Mouse (Mus musculus): ENCODE results near the gene Scai. TPM values are rescaled to one million over a fixed set of nuclear protein-coding genes. Genes with fewer than 3 reads are reported as not detected.
"Not testable (repeated sequence)": the region's sequence is repeated elsewhere in the genome, so short reads cannot be mapped to it uniquely, and the experiment has no call there.

Scai gene
- polyA plus RNA-seq, 1 experiment from 2014 or later, result 9.6 TPM

- WGBS, result 90% methylated on average over 5 of the region's 5 CpGs
- no peak for ATAC-seq (ENCODE audit: insufficient read depth, low FRiP score, low read depth)
- Histone ChIP-seq H3K4me3 (replicated peaks) (no peak overlapping the region), H3K4me2 (no peak overlapping the region), H3K4me1 (no peaks in the 10 kb centered on the region), H3K36me3 (peaks cover 6% of the 10 kb centered on the region; the same call in 1 of the 2 replicates), H3K27me3 (replicated peaks) (no peaks in the 10 kb centered on the region), H3K9me3 (no peaks in the 10 kb centered on the region), H3K9ac (no peak overlapping the region), H3K27ac (no peak overlapping the region)
Measured at GRCm38 (mm10) chr2:39121137-39121536, 69.4 kb downstream of the Scai start.

GRCm38 (mm10) chr2:39116583-39116982, 74.0 kb downstream of the Scai start:
- 89% methylated on average over 2 of the region's 2 CpGs for WGBS
- H3K4me2 ChIP-seq, result no peak overlapping the region
- H3K27ac ChIP-seq, result no peak overlapping the region
- no peaks in the 10 kb centered on the region for H3K4me1 ChIP-seq
- no peaks in the 10 kb centered on the region for H3K27me3 ChIP-seq (replicated peaks)
- H3K9ac ChIP-seq, result no peak overlapping the region
- ATAC-seq (ENCODE audit: insufficient read depth, low FRiP score, low read depth), result no peak
- no peaks in the 10 kb centered on the region for H3K9me3 ChIP-seq
- no peak overlapping the region for H3K4me3 ChIP-seq (replicated peaks)
- peaks cover 6% of the 10 kb centered on the region; the same call in 1 of the 2 replicates for H3K36me3 ChIP-seq

- 91% methylated on average over 7 of the region's 7 CpGs for WGBS
- ATAC-seq (ENCODE audit: insufficient read depth, low FRiP score, low read depth), result no peak
- Histone ChIP-seq H3K4me1 (no peaks in the 10 kb centered on the region), H3K36me3 (no peaks in the 10 kb centered on the region; the same call in 1 of the 2 replicates), H3K9ac (no peak overlapping the region), H3K9me3 (no peaks in the 10 kb centered on the region), H3K27me3 (replicated peaks) (no peaks in the 10 kb centered on the region), H3K4me3 (replicated peaks) (no peak overlapping the region), H3K4me2 (no peak overlapping the region), H3K27ac (no peak overlapping the region)
Measured at GRCm38 (mm10) chr2:39114093-39114492, 76.4 kb downstream of the Scai start.

- Histone ChIP-seq H3K4me1 (no peaks in the 10 kb centered on the region), H3K4me2 (no peak overlapping the region), H3K9ac (no peak overlapping the region), H3K27ac (no peak overlapping the region), H3K36me3 (no peaks in the 10 kb centered on the region), H3K27me3 (replicated peaks) (no peaks in the 10 kb centered on the region), H3K9me3 (no peaks in the 10 kb centered on the region), H3K4me3 (replicated peaks) (no peak overlapping the region)
- no peak for ATAC-seq (ENCODE audit: insufficient read depth, low FRiP score, low read depth)
Measured at GRCm38 (mm10) chr2:39110514-39110913, 80.0 kb downstream of the Scai start.

- not testable (repeated sequence) for H3K27ac ChIP-seq; H3K36me3 ChIP-seq; H3K9ac ChIP-seq; H3K4me3 ChIP-seq (replicated peaks); H3K27me3 ChIP-seq (replicated peaks); ATAC-seq (ENCODE audit: insufficient read depth, low FRiP score, low read depth); H3K4me1 ChIP-seq; H3K9me3 ChIP-seq; H3K4me2 ChIP-seq
Measured at GRCm38 (mm10) chr2:39109712-39110111, 80.8 kb downstream of the Scai start.

- H3K4me3 ChIP-seq (replicated peaks); ATAC-seq (ENCODE audit: insufficient read depth, low FRiP score, low read depth); H3K4me1 ChIP-seq; H3K36me3 ChIP-seq; H3K9me3 ChIP-seq; H3K4me2 ChIP-seq; H3K27me3 ChIP-seq (replicated peaks); H3K9ac ChIP-seq; H3K27ac ChIP-seq: not testable (repeated sequence)
- 92% methylated on average over 1 of the region's 1 CpGs for WGBS
Measured at GRCm38 (mm10) chr2:39099951-39100350, 90.6 kb downstream of the Scai start.

GRCm38 (mm10) chr2:39097993-39098392, 92.5 kb downstream of the Scai start:
- ATAC-seq (ENCODE audit: insufficient read depth, low FRiP score, low read depth), result no peak
- H3K9me3 ChIP-seq, result no peaks in the 10 kb centered on the region
- H3K4me2 ChIP-seq, result no peak overlapping the region
- peaks cover 4% of the 10 kb centered on the region; the same call in 1 of the 2 replicates for H3K36me3 ChIP-seq
- H3K4me3 ChIP-seq (replicated peaks), result no peak overlapping the region
- no peak overlapping the region for H3K27ac ChIP-seq
- no peak overlapping the region for H3K9ac ChIP-seq
- no peaks in the 10 kb centered on the region for H3K27me3 ChIP-seq (replicated peaks)
- no peaks in the 10 kb centered on the region for H3K4me1 ChIP-seq

GRCm38 (mm10) chr2:39091966-39092365, 98.6 kb downstream of the Scai start:
- Histone ChIP-seq H3K4me3 (replicated peaks) (no peak overlapping the region), H3K27ac (no peak overlapping the region), H3K9me3 (no peaks in the 10 kb centered on the region), H3K9ac (no peak overlapping the region), H3K36me3 (0 out of 2 replicates have a peak, but pooled peaks cover 2% of the 10 kb centered on the region), H3K4me2 (no peak overlapping the region), H3K4me1 (no peaks in the 10 kb centered on the region), H3K27me3 (replicated peaks) (no peaks in the 10 kb centered on the region)
- ATAC-seq (ENCODE audit: insufficient read depth, low FRiP score, low read depth), result no peak
- WGBS, result 74% methylated on average over 1 of the region's 1 CpGs

- Histone ChIP-seq H3K36me3 (peaks cover 3% of the 10 kb centered on the region; the same call in 1 of the 2 replicates), H3K4me1 (no peaks in the 10 kb centered on the region), H3K9me3 (no peaks in the 10 kb centered on the region), H3K27me3 (replicated peaks) (no peaks in the 10 kb centered on the region), H3K27ac (no peak overlapping the region), H3K9ac (no peak overlapping the region), H3K4me2 (no peak overlapping the region), H3K4me3 (replicated peaks) (no peak overlapping the region)
- no peak for ATAC-seq (ENCODE audit: insufficient read depth, low FRiP score, low read depth)
- 88% methylated on average over 3 of the region's 3 CpGs for WGBS
Measured at GRCm38 (mm10) chr2:39082706-39083105, 107.8 kb downstream of the Scai start.

- Histone ChIP-seq H3K9me3 (no peaks in the 10 kb centered on the region), H3K27ac (no peak overlapping the region), H3K4me3 (replicated peaks) (no peak overlapping the region), H3K4me2 (no peak overlapping the region), H3K36me3 (no peaks in the 10 kb centered on the region), H3K4me1 (no peaks in the 10 kb centered on the region), H3K27me3 (replicated peaks) (no peaks in the 10 kb centered on the region), H3K9ac (no peak overlapping the region)
- no peak for ATAC-seq (ENCODE audit: insufficient read depth, low FRiP score, low read depth)
Measured at GRCm38 (mm10) chr2:39070666-39071065, 119.9 kb downstream of the Scai start.

- no peak overlapping the region for H3K4me3 ChIP-seq (replicated peaks)
- H3K27me3 ChIP-seq (replicated peaks), result no peaks in the 10 kb centered on the region
- H3K36me3 ChIP-seq, result no peaks in the 10 kb centered on the region
- no peak overlapping the region for H3K9ac ChIP-seq
- WGBS, result 54% methylated on average over 1 of the region's 1 CpGs
- no peak overlapping the region for H3K27ac ChIP-seq
- no peaks in the 10 kb centered on the region for H3K4me1 ChIP-seq
- no peak overlapping the region for H3K4me2 ChIP-seq
- H3K9me3 ChIP-seq, result no peaks in the 10 kb centered on the region
- no peak for ATAC-seq (ENCODE audit: insufficient read depth, low FRiP score, low read depth)
Measured at GRCm38 (mm10) chr2:39069096-39069495, 121.4 kb downstream of the Scai start.

- Histone ChIP-seq H3K4me2 (peak within 1 kb of the TSS; percentile 69), H3K9ac (peak within 1 kb of the TSS; percentile 58), H3K27me3 (replicated peaks) (no peaks in the 10 kb centered on the region), H3K4me1 (no peaks in the 10 kb centered on the region), H3K9me3 (no peaks in the 10 kb centered on the region), H3K36me3 (peaks cover under 1% of the 10 kb centered on the region; the same call in 1 of the 2 replicates), H3K4me3 (replicated peaks) (peak within 1 kb of the TSS; percentile 66), H3K27ac (peak within 1 kb of the TSS; percentile 95)
- 1% methylated on average over 50 of the region's 50 CpGs for WGBS
- ATAC-seq (ENCODE audit: insufficient read depth, low FRiP score, low read depth), result peak; percentile 98
Measured at GRCm38 (mm10) chr2:39065400-39065987, 125.0 kb downstream of the Scai start, which contains the start of gene Golga1. Golga1 (minus strand) TSS chr2:39065541.

Measured in stomach, embryonic 15.5 days (tissue).